Mouse (Mus musculus): Measurements from ENCODE around the gene Grik4. TPM values are rescaled to one million over a fixed set of nuclear protein-coding genes. Genes with fewer than 3 reads are reported as not detected.

Gene Grik4
- polyA plus RNA-seq, 1 experiment, result 2.8 TPM

DNA sequence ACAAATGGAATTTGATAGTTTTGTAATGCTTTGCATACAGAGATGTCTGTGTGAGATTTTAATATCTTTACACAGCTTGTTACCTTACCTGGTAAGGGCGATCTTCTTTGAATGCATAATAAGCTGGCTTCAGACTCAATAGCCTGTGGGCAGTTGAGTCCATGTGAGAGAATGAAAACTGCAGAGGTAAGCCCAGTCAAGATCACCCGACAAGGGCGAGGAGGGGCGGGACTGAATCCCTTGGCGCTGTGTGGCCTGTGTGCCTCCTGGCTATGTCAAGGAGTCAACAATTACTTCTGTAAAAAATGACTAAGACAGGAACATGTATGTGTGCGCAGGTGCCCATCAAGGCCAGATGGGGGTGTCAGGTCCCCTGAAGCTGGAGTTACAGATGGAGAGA, 18.2 kb upstream of the Grik4 start:
- H3K4me3 ChIP-seq (ENCODE audit: control insufficient read depth, low read depth, low read length), result no peak overlapping the region
- H3K27me3 ChIP-seq (ENCODE audit: control insufficient read depth, insufficient read depth, low read length), result no peaks in the 10 kb centered on the region
- H3K36me3 ChIP-seq (ENCODE audit: control insufficient read depth, insufficient read depth, low read length), result no peaks in the 10 kb centered on the region
- H3K27ac ChIP-seq (ENCODE audit: control insufficient read depth, insufficient read depth, low read depth, low read length), result no peak overlapping the region
- TF ChIP-seq CTCF (IDR thresholded peaks at IDR 0.05; ENCODE audit: control insufficient read depth, insufficient read depth, insufficient replicate concordance, low read depth, low read length), result no peak
- TF ChIP-seq POLR2A (IDR thresholded peaks at IDR 0.05; ENCODE audit: control insufficient read depth, low read depth, low read length), result no peak
- H3K4me1 ChIP-seq (ENCODE audit: control insufficient read depth, insufficient read depth, low read length), result no peaks in the 10 kb centered on the region

DNA sequence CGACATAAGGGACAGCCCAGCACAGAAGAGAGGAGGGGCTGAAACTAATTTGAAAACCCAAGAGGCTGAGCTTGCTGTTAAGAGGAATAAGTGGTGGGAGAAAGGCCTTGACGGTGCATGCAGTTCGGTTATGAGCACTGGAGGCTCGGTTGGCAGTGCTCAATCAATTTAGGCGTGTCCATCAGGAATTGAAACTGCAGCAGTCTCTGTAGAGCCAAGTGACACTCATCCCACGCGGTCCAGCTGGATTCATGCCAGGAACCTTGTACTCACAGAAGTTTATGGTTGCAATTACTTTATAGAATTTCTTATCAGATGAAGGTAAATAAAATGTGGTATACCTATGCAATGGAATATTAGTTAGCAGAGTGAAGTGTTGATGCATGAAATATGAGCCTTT, 14.1 kb upstream of the Grik4 start:
- H3K27ac ChIP-seq (ENCODE audit: control insufficient read depth, insufficient read depth, low read depth, low read length), result no peak overlapping the region
- no peaks in the 10 kb centered on the region for H3K36me3 ChIP-seq (ENCODE audit: control insufficient read depth, insufficient read depth, low read length)
- H3K4me1 ChIP-seq (ENCODE audit: control insufficient read depth, insufficient read depth, low read length), result no peaks in the 10 kb centered on the region
- no peak overlapping the region for H3K4me3 ChIP-seq (ENCODE audit: control insufficient read depth, low read depth, low read length)
- TF ChIP-seq CTCF (IDR thresholded peaks at IDR 0.05; ENCODE audit: control insufficient read depth, insufficient read depth, insufficient replicate concordance, low read depth, low read length) (no peak), POLR2A (IDR thresholded peaks at IDR 0.05; ENCODE audit: control insufficient read depth, low read depth, low read length) (no peak)
- no peaks in the 10 kb centered on the region for H3K27me3 ChIP-seq (ENCODE audit: control insufficient read depth, insufficient read depth, low read length)

- peaks cover 8% of the 10 kb centered on the region for H3K4me1 ChIP-seq (ENCODE audit: control insufficient read depth, insufficient read depth, low read length)
- peaks cover 6% of the 10 kb centered on the region for H3K27me3 ChIP-seq (ENCODE audit: control insufficient read depth, insufficient read depth, low read length)
- H3K36me3 ChIP-seq (ENCODE audit: control insufficient read depth, insufficient read depth, low read length), result no peaks in the 10 kb centered on the region
- no peak for TF ChIP-seq POLR2A (IDR thresholded peaks at IDR 0.05; ENCODE audit: control insufficient read depth, low read depth, low read length)
- no peak overlapping the region for H3K27ac ChIP-seq (ENCODE audit: control insufficient read depth, insufficient read depth, low read depth, low read length)
- no peak overlapping the region for H3K4me3 ChIP-seq (ENCODE audit: control insufficient read depth, low read depth, low read length)
These were observed 4.1 kb upstream of the Grik4 start for GRCm38 (mm10) chr9:42948381-42948780.

GRCm38 (mm10) chr9:42945174-42945573, 881 bp upstream of the Grik4 start:
- TF ChIP-seq POLR2A (IDR thresholded peaks at IDR 0.05; ENCODE audit: control insufficient read depth, low read depth, low read length) (no peak), CTCF (IDR thresholded peaks at IDR 0.05; ENCODE audit: control insufficient read depth, insufficient read depth, insufficient replicate concordance, low read depth, low read length) (no peak)
- Histone ChIP-seq H3K4me3 (ENCODE audit: control insufficient read depth, low read depth, low read length) (no peak overlapping the region), H3K27me3 (ENCODE audit: control insufficient read depth, insufficient read depth, low read length) (peaks cover 6% of the 10 kb centered on the region), H3K4me1 (ENCODE audit: control insufficient read depth, insufficient read depth, low read length) (peaks cover 11% of the 10 kb centered on the region), H3K27ac (ENCODE audit: control insufficient read depth, insufficient read depth, low read depth, low read length) (no peak overlapping the region), H3K36me3 (ENCODE audit: control insufficient read depth, insufficient read depth, low read length) (no peaks in the 10 kb centered on the region)

DNA sequence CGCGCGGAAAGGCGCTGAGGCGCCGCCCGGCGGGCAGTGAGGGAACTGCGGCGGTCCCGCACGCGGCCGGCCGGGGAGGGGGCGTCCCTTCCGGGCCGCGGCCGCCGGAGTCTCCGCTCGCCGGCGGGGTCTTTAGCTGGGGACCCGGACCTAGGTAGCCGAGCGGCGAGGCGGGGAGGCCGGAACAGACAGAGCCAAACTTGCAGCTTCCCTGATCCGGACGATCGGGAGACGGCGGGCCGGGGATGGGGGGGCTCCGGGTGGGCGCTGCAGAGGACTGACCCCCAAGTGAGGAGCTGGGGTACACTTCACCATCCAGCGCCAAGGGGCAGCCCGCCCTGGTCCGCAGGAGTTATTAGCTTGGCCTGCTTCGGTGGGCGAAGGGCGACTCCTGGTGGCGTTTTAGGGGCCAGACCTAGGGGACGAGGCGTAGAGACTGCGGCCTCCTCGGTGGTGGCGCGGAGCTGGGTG, 278 bp upstream of the Grik4 start:
- peak overlapping the region; percentile 81 for H3K4me3 ChIP-seq (ENCODE audit: control insufficient read depth, low read depth, low read length)
- peak; percentile 72 for TF ChIP-seq CTCF (IDR thresholded peaks at IDR 0.05; ENCODE audit: control insufficient read depth, insufficient read depth, insufficient replicate concordance, low read depth, low read length)
- TF ChIP-seq POLR2A (IDR thresholded peaks at IDR 0.05; ENCODE audit: control insufficient read depth, low read depth, low read length), result no peak
- no peaks in the 10 kb centered on the region for H3K36me3 ChIP-seq (ENCODE audit: control insufficient read depth, insufficient read depth, low read length)
- no peak overlapping the region for H3K27ac ChIP-seq (ENCODE audit: control insufficient read depth, insufficient read depth, low read depth, low read length)
- peaks cover 6% of the 10 kb centered on the region for H3K4me1 ChIP-seq (ENCODE audit: control insufficient read depth, insufficient read depth, low read length)
- H3K27me3 ChIP-seq (ENCODE audit: control insufficient read depth, insufficient read depth, low read length), result peaks cover 6% of the 10 kb centered on the region

DNA sequence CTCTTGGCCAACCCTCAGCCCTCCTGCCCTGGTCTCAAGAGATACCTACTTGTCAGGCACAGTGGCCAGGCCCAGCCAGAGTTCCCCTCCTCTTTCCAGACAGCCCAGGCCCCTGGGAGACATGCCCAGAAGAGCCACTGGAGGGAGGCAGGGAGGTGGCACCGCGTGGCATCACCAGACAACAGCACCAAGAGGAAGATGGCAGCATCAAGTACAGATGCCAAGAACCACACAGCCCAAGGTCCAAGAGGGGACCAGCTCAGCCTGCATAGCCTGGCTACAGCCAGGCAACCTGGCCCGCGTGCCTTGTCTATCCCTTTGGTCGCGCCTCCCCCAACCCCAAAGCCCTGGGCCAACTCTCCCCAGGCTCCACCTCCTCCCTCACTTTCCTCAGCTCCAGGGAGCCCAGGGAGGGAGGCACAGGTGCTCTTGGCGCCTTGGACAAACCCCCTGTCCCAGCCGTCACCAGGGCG, 1.2 kb downstream of the Grik4 start:
- H3K4me1 ChIP-seq (ENCODE audit: control insufficient read depth, insufficient read depth, low read length), result peaks cover 5% of the 10 kb centered on the region
- no peak overlapping the region for H3K27ac ChIP-seq (ENCODE audit: control insufficient read depth, insufficient read depth, low read depth, low read length)
- H3K4me3 ChIP-seq (ENCODE audit: control insufficient read depth, low read depth, low read length), result no peak overlapping the region
- no peaks in the 10 kb centered on the region for H3K36me3 ChIP-seq (ENCODE audit: control insufficient read depth, insufficient read depth, low read length)
- peaks cover 6% of the 10 kb centered on the region for H3K27me3 ChIP-seq (ENCODE audit: control insufficient read depth, insufficient read depth, low read length)
- TF ChIP-seq POLR2A (IDR thresholded peaks at IDR 0.05; ENCODE audit: control insufficient read depth, low read depth, low read length) (no peak), CTCF (IDR thresholded peaks at IDR 0.05; ENCODE audit: control insufficient read depth, insufficient read depth, insufficient replicate concordance, low read depth, low read length) (no peak)

GRCm38 (mm10) chr9:42942148-42942547, 2.1 kb downstream of the Grik4 start:
- peaks cover 5% of the 10 kb centered on the region for H3K4me1 ChIP-seq (ENCODE audit: control insufficient read depth, insufficient read depth, low read length)
- H3K27ac ChIP-seq (ENCODE audit: control insufficient read depth, insufficient read depth, low read depth, low read length), result no peak overlapping the region
- H3K4me3 ChIP-seq (ENCODE audit: control insufficient read depth, low read depth, low read length), result no peak overlapping the region
- no peak for TF ChIP-seq POLR2A (IDR thresholded peaks at IDR 0.05; ENCODE audit: control insufficient read depth, low read depth, low read length)
- no peak for TF ChIP-seq CTCF (IDR thresholded peaks at IDR 0.05; ENCODE audit: control insufficient read depth, insufficient read depth, insufficient replicate concordance, low read depth, low read length)
- peaks cover 6% of the 10 kb centered on the region for H3K27me3 ChIP-seq (ENCODE audit: control insufficient read depth, insufficient read depth, low read length)
- no peaks in the 10 kb centered on the region for H3K36me3 ChIP-seq (ENCODE audit: control insufficient read depth, insufficient read depth, low read length)

GRCm38 (mm10) chr9:42932146-42932545, 12.1 kb downstream of the Grik4 start:
- H3K4me1 ChIP-seq (ENCODE audit: control insufficient read depth, insufficient read depth, low read length), result peaks cover 17% of the 10 kb centered on the region
- no peak overlapping the region for H3K4me3 ChIP-seq (ENCODE audit: control insufficient read depth, low read depth, low read length)
- no peak for TF ChIP-seq CTCF (IDR thresholded peaks at IDR 0.05; ENCODE audit: control insufficient read depth, insufficient read depth, insufficient replicate concordance, low read depth, low read length)
- no peak for TF ChIP-seq POLR2A (IDR thresholded peaks at IDR 0.05; ENCODE audit: control insufficient read depth, low read depth, low read length)
- H3K27me3 ChIP-seq (ENCODE audit: control insufficient read depth, insufficient read depth, low read length), result no peaks in the 10 kb centered on the region
- no peaks in the 10 kb centered on the region for H3K36me3 ChIP-seq (ENCODE audit: control insufficient read depth, insufficient read depth, low read length)
- H3K27ac ChIP-seq (ENCODE audit: control insufficient read depth, insufficient read depth, low read depth, low read length), result no peak overlapping the region
